Mouse (Mus musculus): ENCODE measurements around the gene Olfr378. TPM values are rescaled to one million over a fixed set of nuclear protein-coding genes. Genes with fewer than 3 reads are reported as not detected.

The Olfr378 gene
- not detected in 2 replicates for polyA plus RNA-seq (2015; fragmentation: Nextera tagmentation; extraction: Ambion mirVana)

GRCm38 (mm10) chr11:73428377-73428776 lies at the start of gene Olfr378:
Olfr378 (minus strand) TSS chr11:73428477.
- no peak within 1 kb of the TSS for H3K9ac ChIP-seq (replicated peaks)
- H3K27me3 ChIP-seq (replicated peaks), result no peaks in the 10 kb centered on the region
- no peaks in the 10 kb centered on the region for H3K4me1 ChIP-seq
- H3K4me2 ChIP-seq, result no peak within 1 kb of the TSS
- H3K9me3 ChIP-seq (replicated peaks), result no peaks in the 10 kb centered on the region; the same call in 1 of the 2 replicates
- no peak within 1 kb of the TSS for H3K27ac ChIP-seq (replicated peaks)
- ATAC-seq (ENCODE audit: low FRiP score), result no peak
- 92% methylated on average over 1 of the region's 1 CpGs for WGBS
- H3K4me3 ChIP-seq (replicated peaks), result no peak within 1 kb of the TSS
- H3K36me3 ChIP-seq, result no peaks in the 10 kb centered on the region

GRCm38 (mm10) chr11:73457408-73457807 lies 29.1 kb upstream of the Olfr378 start, which contains the start of gene Olfr380:
Olfr380 (minus strand) TSS chr11:73457508.
- Histone ChIP-seq H3K4me3 (replicated peaks) (no peak within 1 kb of the TSS), H3K9ac (replicated peaks) (no peak within 1 kb of the TSS), H3K27me3 (replicated peaks) (no peaks in the 10 kb centered on the region), H3K9me3 (replicated peaks) (no peaks in the 10 kb centered on the region), H3K4me2 (no peak within 1 kb of the TSS), H3K4me1 (no peaks in the 10 kb centered on the region), H3K36me3 (no peaks in the 10 kb centered on the region), H3K27ac (replicated peaks) (no peak within 1 kb of the TSS)
- no peak for ATAC-seq (ENCODE audit: low FRiP score)
- 94% methylated on average over 1 of the region's 1 CpGs for WGBS

GRCm38 (mm10) chr11:73399514-73399913 lies 28.8 kb downstream of the Olfr378 start, which contains the start of gene Olfr1:
Olfr1 (minus strand) TSS chr11:73399614.
- Histone ChIP-seq H3K27ac (replicated peaks) (no peak within 1 kb of the TSS), H3K4me2 (no peak within 1 kb of the TSS), H3K9ac (replicated peaks) (no peak within 1 kb of the TSS), H3K4me1 (no peaks in the 10 kb centered on the region), H3K36me3 (no peaks in the 10 kb centered on the region), H3K4me3 (replicated peaks) (no peak within 1 kb of the TSS), H3K9me3 (replicated peaks) (no peaks in the 10 kb centered on the region), H3K27me3 (replicated peaks) (no peaks in the 10 kb centered on the region)
- ATAC-seq (ENCODE audit: low FRiP score), result no peak

GRCm38 (mm10) chr11:73395374-73395773 lies 32.9 kb downstream of the Olfr378 start:
- Histone ChIP-seq H3K27me3 (replicated peaks) (no peaks in the 10 kb centered on the region), H3K27ac (replicated peaks) (no peak overlapping the region), H3K9me3 (replicated peaks) (no peaks in the 10 kb centered on the region), H3K36me3 (no peaks in the 10 kb centered on the region), H3K4me3 (replicated peaks) (no peak overlapping the region), H3K9ac (replicated peaks) (no peak overlapping the region), H3K4me1 (no peaks in the 10 kb centered on the region), H3K4me2 (no peak overlapping the region)
- no peak for ATAC-seq (ENCODE audit: low FRiP score)
- 75% methylated on average over 4 of the region's 4 CpGs for WGBS

Other genes starting within 250 kb of the Olfr378 start
- 17.0 and 17.7 TPM in 2 replicates for gene Ctns, start 229.4 kb downstream of the Olfr378 start, polyA plus RNA-seq (2015; fragmentation: Nextera tagmentation; extraction: Ambion mirVana)
- gene Shpk, start 229.0 kb downstream of the Olfr378 start, polyA plus RNA-seq (2015; fragmentation: Nextera tagmentation; extraction: Ambion mirVana), result 3.0 and 3.4 TPM in 2 replicates
- 2.0 and 2.4 TPM in 2 replicates for gene Trpv1, start 194.2 kb downstream of the Olfr378 start, polyA plus RNA-seq (2015; fragmentation: Nextera tagmentation; extraction: Ambion mirVana)
- gene Trpv3, start 161.1 kb downstream of the Olfr378 start, polyA plus RNA-seq (2015; fragmentation: Nextera tagmentation; extraction: Ambion mirVana), result 0.20 and 0.29 TPM in 2 replicates
- 3.4 and 4.0 TPM in 2 replicates for gene Aspa, start 98.9 kb downstream of the Olfr378 start, polyA plus RNA-seq (2015; fragmentation: Nextera tagmentation; extraction: Ambion mirVana)
- not detected in 2 replicates for gene Gm49340, start 98.7 kb downstream of the Olfr378 start, polyA plus RNA-seq (2015; fragmentation: Nextera tagmentation; extraction: Ambion mirVana)
- gene Spata22, start 98.7 kb downstream of the Olfr378 start, polyA plus RNA-seq (2015; fragmentation: Nextera tagmentation; extraction: Ambion mirVana), result 0.12 and 0.19 TPM in 2 replicates
- gene Olfr20, start 77.7 kb downstream of the Olfr378 start, polyA plus RNA-seq (2015; fragmentation: Nextera tagmentation; extraction: Ambion mirVana), result not detected in 2 replicates
- gene Olfr376, start 57.2 kb downstream of the Olfr378 start, polyA plus RNA-seq (2015; fragmentation: Nextera tagmentation; extraction: Ambion mirVana), result not detected in 2 replicates
- gene Olfr1, start 28.9 kb downstream of the Olfr378 start, polyA plus RNA-seq (2015; fragmentation: Nextera tagmentation; extraction: Ambion mirVana), result not detected in 2 replicates
- not detected in 2 replicates for gene Olfr380, start 29.0 kb upstream of the Olfr378 start, polyA plus RNA-seq (2015; fragmentation: Nextera tagmentation; extraction: Ambion mirVana)
- gene Olfr381, start 63.1 kb upstream of the Olfr378 start, polyA plus RNA-seq (2015; fragmentation: Nextera tagmentation; extraction: Ambion mirVana), result not detected in 2 replicates
- gene Olfr382, start 88.7 kb upstream of the Olfr378 start, polyA plus RNA-seq (2015; fragmentation: Nextera tagmentation; extraction: Ambion mirVana), result not detected in 2 replicates
- gene Olfr385, start 164.5 kb upstream of the Olfr378 start, polyA plus RNA-seq (2015; fragmentation: Nextera tagmentation; extraction: Ambion mirVana), result not detected in 2 replicates
- gene Olfr384, start 170.1 kb upstream of the Olfr378 start, polyA plus RNA-seq (2015; fragmentation: Nextera tagmentation; extraction: Ambion mirVana), result not detected in 2 replicates